ENCODE assay signal across 8 mouse cellular contexts in the genomic region with DNA sequence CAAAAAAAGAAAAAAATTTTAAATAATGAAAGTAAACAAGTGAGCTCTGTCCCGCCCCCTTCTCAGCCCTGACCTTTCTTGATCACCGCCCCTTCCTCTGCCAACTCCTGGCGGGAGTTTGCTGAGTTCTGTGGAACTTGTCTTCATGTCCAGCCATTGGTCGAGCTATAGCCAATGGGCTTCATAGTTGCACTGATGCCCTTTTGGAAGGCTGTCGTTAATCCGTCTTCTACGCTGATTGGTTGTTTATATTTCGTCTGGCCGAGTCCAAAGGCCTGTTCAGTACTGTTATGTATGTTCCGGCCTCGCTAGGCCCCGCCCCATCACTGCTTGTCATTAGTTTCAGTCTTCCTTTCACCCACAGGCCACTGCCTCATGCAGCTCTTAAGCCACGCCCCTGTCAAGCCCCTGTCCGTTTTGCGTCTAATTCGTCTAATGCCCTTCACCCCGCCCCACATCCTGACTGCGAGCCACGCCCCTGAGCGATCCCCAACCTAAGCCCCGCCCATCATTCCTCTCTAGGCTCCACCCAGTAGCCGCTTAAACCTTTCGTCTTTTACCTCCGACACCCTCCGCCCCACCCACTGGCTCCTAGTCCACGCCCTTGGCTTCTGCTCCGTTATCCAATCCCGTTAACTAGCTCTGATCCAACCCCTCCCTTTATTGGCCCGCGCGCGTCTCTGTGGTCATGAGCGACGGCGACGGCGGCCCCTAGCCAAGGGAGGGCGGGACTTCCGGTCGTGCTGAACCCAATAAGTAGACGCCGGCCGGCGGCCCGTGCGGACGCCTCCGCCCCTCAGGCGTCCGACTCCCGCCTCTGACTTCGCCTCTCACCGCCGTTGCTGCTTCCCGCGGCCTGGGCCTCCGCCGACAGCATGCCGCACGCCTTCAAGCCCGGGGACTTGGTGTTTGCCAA. TPM values are rescaled to one million over a fixed set of nuclear protein-coding genes. Genes with fewer than 3 reads are reported as not detected.
DNase-seq lines count a peak whose midpoint lies in the region; ATAC-seq lines count a peak whose summit lies in the region.

Gene Hdgfl2 (plus strand): TSS at position 755 of the 916 bp plus-strand sequence.

- peaks cover 20 to 27% of the 10 kb centered on the region in 2 experiments for H3K4me1 ChIP-seq in heart, embryonic 14.5 days (ENCODE audit: control insufficient read depth in 2 of 2, insufficient read depth in 2 of 2, low read length in 2 of 2)
- H3K4me1 ChIP-seq in liver, embryonic 13.5 days (replicated peaks): peaks cover 52% of the 10 kb centered on the region
- peaks cover 20% of the 10 kb centered on the region for H3K4me1 ChIP-seq in stomach, embryonic 16.5 days (ENCODE audit: control insufficient read depth, insufficient read depth, low read length)

- peaks cover 21% of the 10 kb centered on the region for H3K36me3 ChIP-seq in heart, embryonic 14.5 days (ENCODE audit: control insufficient read depth, insufficient read depth, low read length)
- peaks cover 21% of the 10 kb centered on the region for H3K36me3 ChIP-seq in liver, embryonic 13.5 days
- H3K36me3 ChIP-seq in stomach, embryonic 16.5 days (ENCODE audit: control insufficient read depth, insufficient read depth, low read length): peaks cover 9% of the 10 kb centered on the region; the same call in 1 of the 2 replicates

- H3K9me3 ChIP-seq in heart, embryonic 14.5 days (ENCODE audit: control insufficient read depth, low read length): no peaks in the 10 kb centered on the region
- H3K9me3 ChIP-seq in liver, embryonic 13.5 days (replicated peaks): no peaks in the 10 kb centered on the region
- H3K9me3 ChIP-seq in stomach, embryonic 16.5 days (replicated peaks; ENCODE audit: control insufficient read depth, low read length): no peaks in the 10 kb centered on the region

- DNase-seq in c-Kit-negative CD71-positive TER-119-positive erythroid progenitor cells, embryonic 14.5 days (ENCODE audit: low read depth, low spot score): peak; percentile 100
- peak; percentile 100 for DNase-seq in fibroblast of lung, adult 2 months (ENCODE audit: low read depth)
- DNase-seq in kidney, postnatal 14 days: peak; percentile 100
- DNase-seq in liver, embryonic 13.5 days: peak; percentile 100
- DNase-seq in neural tube, embryonic 10.5 days (ENCODE audit: extremely low spot score, low spot score): peak; percentile 99

- ATAC-seq in CD4-positive, CD25-positive, alpha-beta regulatory T cell, adult 4 months: peak; percentile 75
- ATAC-seq in heart, embryonic 14.5 days (ENCODE audit: insufficient number of reproducible peaks, insufficient read depth, low FRiP score, low read depth): peak; percentile 93
- peak; percentile 90 for ATAC-seq in liver, embryonic 13.5 days (ENCODE audit: low read depth)
- peak; percentile 95 for ATAC-seq in stomach, embryonic 16.5 days (ENCODE audit: insufficient read depth, low FRiP score)

- no peaks in the 10 kb centered on the region for H3K27me3 ChIP-seq in heart, embryonic 14.5 days (ENCODE audit: control insufficient read depth, insufficient read depth, low read length)
- H3K27me3 ChIP-seq in liver, embryonic 13.5 days: no peaks in the 10 kb centered on the region
- H3K27me3 ChIP-seq in stomach, embryonic 16.5 days (ENCODE audit: control insufficient read depth, insufficient read depth, low read length): no peaks in the 10 kb centered on the region

- peak within 1 kb of the TSS; percentile 96 for H3K4me2 ChIP-seq in heart, embryonic 14.5 days (ENCODE audit: low read length)
- H3K4me2 ChIP-seq in liver, embryonic 13.5 days: peak within 1 kb of the TSS; percentile 97
- peak within 1 kb of the TSS; percentile 69 for H3K4me2 ChIP-seq in stomach, embryonic 16.5 days (ENCODE audit: low read depth, low read length)

- peak within 1 kb of the TSS; percentile 61 to 71 for H3K27ac ChIP-seq in heart, embryonic 14.5 days (replicated peaks in 1 of 2; ENCODE audit: control insufficient read depth in 1 of 2, insufficient read depth in 1 of 2, low read depth in 2 of 2, low read length in 2 of 2)
- H3K27ac ChIP-seq in liver, embryonic 13.5 days: peak within 1 kb of the TSS; percentile 82
- H3K27ac ChIP-seq in stomach, embryonic 16.5 days (ENCODE audit: low read length): peak within 1 kb of the TSS; percentile 71; the same call in 1 of the 2 replicates

- WGBS in heart, embryonic 14.5 days: under 1% methylated on average over 61 of the region's 61 CpGs
- WGBS in liver, embryonic 13.5 days (ENCODE audit: insufficient replicate concordance): under 1% methylated on average over 61 of the region's 61 CpGs
- under 1% methylated on average over 61 of the region's 61 CpGs for WGBS in stomach, embryonic 16.5 days

- H3K4me3 ChIP-seq in heart, embryonic 14.5 days (ENCODE audit: control insufficient read depth in 1 of 2, insufficient read depth in 1 of 2, low read depth in 1 of 2, low read length in 2 of 2): peak within 1 kb of the TSS; percentile 87 to 97
- H3K4me3 ChIP-seq in liver, embryonic 13.5 days (replicated peaks): peak within 1 kb of the TSS; percentile 86
- H3K4me3 ChIP-seq in stomach, embryonic 16.5 days (replicated peaks; ENCODE audit: low read length): peak within 1 kb of the TSS; percentile 87

- peak within 1 kb of the TSS; percentile 88 for H3K9ac ChIP-seq in heart, embryonic 14.5 days (ENCODE audit: low read length)
- H3K9ac ChIP-seq in liver, embryonic 13.5 days: peak within 1 kb of the TSS; percentile 91
- H3K9ac ChIP-seq in stomach, embryonic 16.5 days (ENCODE audit: low read length): peak within 1 kb of the TSS; percentile 90

RNA-seq across cellular contexts. Expression of gene Hdgfl2, which starts in this region (rescaled TPM):
- 10 to 100 TPM; 39.4 to 58.4 TPM for polyA plus RNA-seq in CD4-positive, CD25-positive, alpha-beta regulatory T cell, adult 4 months (2017; shearing (Covaris generic))
- polyA plus RNA-seq in heart, embryonic 14.5 days (2014; fragmentation: Nextera tagmentation; extraction: Ambion mirVana): 56.5 and 57.5 TPM in 2 replicates
- 59.0 and 64.9 TPM in 2 replicates for polyA plus RNA-seq in liver, embryonic 13.5 days (2015; fragmentation: Nextera tagmentation; extraction: Ambion mirVana)
- 77.3 and 80.1 TPM in 2 replicates for polyA plus RNA-seq in stomach, embryonic 16.5 days (2015; fragmentation: Nextera tagmentation; extraction: Ambion mirVana)

Comparison
In these comparisons a context has a peak if more than half of its experiments do, and no peak if none do; other contexts are left out.
1. Peak in every context shown above with its lines: DNase-seq, ATAC-seq, H3K4me3 ChIP-seq and H3K27ac ChIP-seq.